ENCODE assay signal across 22 mouse cellular contexts in genomic region chr11:87238891-87239530, GRCm38 (mm10).
DNase-seq lines count a peak whose midpoint lies in the region; ATAC-seq and TF ChIP-seq lines count a peak whose summit lies in the region.
"Had no signal": no experiment of that assay in that cellular context is flagged by ENCODE, and none has a peak within 500 bp of the region (broad histone marks: within the 10 kb centered on the region; RNA-seq: fewer than 3 reads in every experiment).

No protein-coding gene starts in this region.

- no peaks in the 10 kb centered on the region for H3K27me3 ChIP-seq in heart, embryonic 16.5 days (ENCODE audit: control insufficient read depth, insufficient read depth, low read length)
- H3K27me3 ChIP-seq: CH12.LX; embryonic facial prominence, embryonic 13.5 days; hindbrain, embryonic 15.5 days; intestine, embryonic 15.5 days; stomach, embryonic 15.5 days had no signal

- 0 out of 2 replicates have a peak, but pooled peaks have one; percentile 31 for TF ChIP-seq POLR2A in cortical plate, adult 2 months (IDR thresholded peaks at IDR 0.05; ENCODE audit: extremely low read depth, insufficient read depth, low read length)
- no peak for TF ChIP-seq POLR2A in lung, adult 2 months (IDR thresholded peaks at IDR 0.05; ENCODE audit: borderline replicate concordance, extremely low read depth, low read depth, low read length)

- H3K27ac ChIP-seq in heart, embryonic 16.5 days (ENCODE audit: low read length), result peak overlapping the region; percentile 60
- H3K27ac ChIP-seq in cortical plate, adult 2 months (ENCODE audit: insufficient read depth, low read length), result peak overlapping the region; percentile 18; the same call in 1 of the 2 replicates
- H3K27ac ChIP-seq: embryonic facial prominence, embryonic 13.5 days; hindbrain, embryonic 15.5 days; intestine, embryonic 15.5 days; liver, embryonic 14.5 days; macrophage; stomach, embryonic 15.5 days had no signal

- no peak for ATAC-seq in heart, embryonic 16.5 days (replicated peaks; ENCODE audit: extremely low read depth, insufficient read depth, low FRiP score)
- ATAC-seq: forebrain, embryonic 14.5 days; intestine, embryonic 15.5 days had no signal

- H3K36me3 ChIP-seq in heart, embryonic 16.5 days (ENCODE audit: control insufficient read depth, insufficient read depth), result peaks cover 5% of the 10 kb centered on the region
- H3K36me3 ChIP-seq: embryonic facial prominence, embryonic 13.5 days; intestine, embryonic 15.5 days had no signal

- 67% methylated on average over 7 of the region's 7 CpGs for WGBS in heart, embryonic 16.5 days
- WGBS in lung, adult 2 months, result 77% methylated on average over 7 of the region's 7 CpGs

- H3K9me3 ChIP-seq in heart, embryonic 16.5 days (replicated peaks; ENCODE audit: control insufficient read depth, low read length), result no peaks in the 10 kb centered on the region
- H3K9me3 ChIP-seq: embryonic facial prominence, embryonic 13.5 days; hindbrain, embryonic 15.5 days; intestine, embryonic 15.5 days; stomach, embryonic 15.5 days had no signal

- TF ChIP-seq CTCF in cortical plate, adult 2 months (IDR thresholded peaks at IDR 0.05; ENCODE audit: extremely low read depth, insufficient read depth, low read length), result no peak
- no peak for TF ChIP-seq CTCF in lung, adult 2 months (IDR thresholded peaks at IDR 0.05; ENCODE audit: insufficient read depth, low read length)

- no peak overlapping the region for H3K4me3 ChIP-seq in heart, embryonic 16.5 days (ENCODE audit: low read length)
- H3K4me3 ChIP-seq in cortical plate, adult 2 months (ENCODE audit: insufficient read depth, low read length), result no peak overlapping the region
- H3K4me3 ChIP-seq in lung, adult 2 months (replicated peaks; ENCODE audit: extremely low read depth, low read depth, low read length), result no peak overlapping the region
- H3K4me3 ChIP-seq: embryonic facial prominence, embryonic 13.5 days; hindbrain, embryonic 15.5 days; intestine, embryonic 15.5 days; stomach, embryonic 15.5 days had no signal

- H3K4me1 ChIP-seq in heart, embryonic 16.5 days (ENCODE audit: control insufficient read depth, insufficient read depth, low read length), result peaks cover 35% of the 10 kb centered on the region
- H3K4me1 ChIP-seq in cortical plate, adult 2 months (ENCODE audit: control insufficient read depth, insufficient read depth, low read length), result peaks cover 22% of the 10 kb centered on the region
- no peaks in the 10 kb centered on the region for H3K4me1 ChIP-seq in lung, adult 2 months (ENCODE audit: control insufficient read depth, insufficient read depth, low read length)
- H3K4me1 ChIP-seq: hindbrain, embryonic 15.5 days; intestine, embryonic 15.5 days; stomach, embryonic 15.5 days had no signal

- intact Hi-C loops in heart, postnatal 10 days (cut with DNase I), result no loop called here
- intact Hi-C loops in left cerebral cortex, postnatal 25 days (cut with DNase I), result loop anchor here (1.0 kb wide), 1 partner anchor 8 kb away; no protein-coding TSS in a partner anchor

- no peak overlapping the region for H3K4me2 ChIP-seq in heart, embryonic 16.5 days (ENCODE audit: low read depth, low read length)
- H3K4me2 ChIP-seq: embryonic facial prominence, embryonic 13.5 days; hindbrain, embryonic 15.5 days; intestine, embryonic 15.5 days; midbrain, embryonic 11.5 days; stomach, embryonic 15.5 days had no signal

- no peak overlapping the region for H3K9ac ChIP-seq in heart, embryonic 16.5 days (ENCODE audit: low read length)
- H3K9ac ChIP-seq: embryonic facial prominence, embryonic 13.5 days; hindbrain, embryonic 15.5 days; intestine, embryonic 15.5 days; liver, embryonic 14.5 days; stomach, embryonic 15.5 days had no signal

- DNase-seq in heart, adult 11 months, result peak; percentile 79
- DNase-seq in heart, adult 9 months (ENCODE audit: low spot score in 2 of 2), result no peak
- no peak for DNase-seq in heart, postnatal 10 days
- DNase-seq in left cerebral cortex, postnatal 25 days (ENCODE audit: low spot score in 2 of 2), result peak; percentile 37 to 78
- no peak for DNase-seq in left cerebral cortex, adult 11 months (ENCODE audit: low spot score)
- no peak for DNase-seq in lung, adult 2 months
- DNase-seq: adrenal gland, postnatal 14 days; cerebellum, adult 11 months; cerebellum, postnatal 10 days; kidney, adult 9 months; kidney, postnatal 25 days had no signal

Comparison
In these comparisons a context has a peak if more than half of its experiments do, and no peak if none do; other contexts are left out.
1. DNase-seq: peak in heart, adult 11 months (single experiment) and left cerebral cortex, postnatal 25 days (2 of 2); none in heart, adult 9 months (0 of 2), heart, postnatal 10 days (0 of 2), left cerebral cortex, adult 11 months (single experiment) and lung, adult 2 months (single experiment).